Mouse (Mus musculus) bone marrow, adult 2 months (tissue): Measurements from ENCODE around the gene Eed. TPM values are rescaled to one million over a fixed set of nuclear protein-coding genes. Genes with fewer than 3 reads are reported as not detected.

Experiments used
- H3K27ac ChIP-seq: fragments of 200-500 bp; 2 replicates; pipeline ENCODE4 v1.5.1; 2012; ENCODE audit warnings: low read depth, mild to moderate bottlenecking, control low read depth, inconsistent platforms, low read length; ENCODE audit not compliant: control insufficient read depth, poor library complexity, insufficient read depth
- H3K4me1 ChIP-seq: fragments of 200-500 bp; 2 replicates; pipeline ENCODE4 v1.6.1; 2011; ENCODE audit warnings: low read length; ENCODE audit not compliant: control insufficient read depth, insufficient read depth
- H3K4me3 ChIP-seq: fragments of 200-500 bp; replicated peaks from 2 replicates; pipeline ENCODE3; 2011; ENCODE audit warnings: mild to moderate bottlenecking, low read depth, low read length, control low read depth; ENCODE audit not compliant: control insufficient read depth
- CTCF ChIP-seq: fragments of 200-500 bp; IDR thresholded peaks from 2 replicates; pipeline ENCODE4 v1.5.1; 2011; ENCODE audit warnings: low read length, control low read depth; ENCODE audit not compliant: control insufficient read depth, insufficient read depth
- POLR2A ChIP-seq: fragments of 200-500 bp; IDR thresholded peaks from 2 replicates; pipeline ENCODE4 v1.6.1; 2011; ENCODE audit warnings: low read depth, mild to moderate bottlenecking, control low read depth, low read length, borderline replicate concordance; ENCODE audit not compliant: control insufficient read depth
- WGBS: fragments of 180-500 bp; shearing (Covaris S2); methylation state at CpG from one replicate; pipeline ENCODE4 v1.1.7; 2018; 5-methylcytosine and 5-hydroxymethylcytosine counted together
- polyA plus RNA-seq: library from polyadenylated mRNA; stranded (reverse); fragments of >200 nt; gene quantifications from 2 replicates; pipeline ENCODE4 v1.2.4, GENCODE M21; 2011; ENCODE audit warnings: low replicate concordance; ENCODE audit not compliant: missing spikeins, insufficient read depth, insufficient read length

The Eed gene
- polyA plus RNA-seq, 1 experiment: 83.2 TPM

DNA sequence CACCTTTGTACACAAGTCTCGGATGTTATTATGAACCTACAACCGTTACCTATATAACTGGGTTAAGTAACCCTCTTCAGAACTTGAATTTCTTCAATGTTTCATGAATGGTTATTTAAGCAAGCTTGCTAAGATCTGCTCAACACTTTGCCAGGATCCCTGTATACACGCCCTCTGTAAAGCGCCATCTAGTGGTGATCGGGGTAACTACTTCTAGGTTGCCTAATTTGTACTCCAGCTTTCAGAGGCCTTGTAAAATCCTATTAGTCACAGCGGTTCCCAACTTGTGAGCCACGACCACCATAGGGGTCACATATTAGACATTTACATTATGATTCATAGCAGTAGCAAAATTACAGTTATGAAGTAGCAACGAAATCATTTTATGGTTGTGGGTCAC lies 72.8 kb downstream of the Eed start:
- Histone ChIP-seq H3K4me3 (no peak overlapping the region), H3K4me1 (no peaks in the 10 kb centered on the region), H3K27ac (no peak overlapping the region)
- WGBS: 23% methylated on average over 8 of the region's 8 CpGs
- TF ChIP-seq POLR2A (no peak), CTCF (peak; percentile 39)

Other genes with a start within 250 kb of the Eed start
- not detected in 2 replicates for gene Ccdc81, start 77.4 kb downstream of the Eed start, polyA plus RNA-seq
- 7.1 and 32.9 TPM in 2 replicates for gene Hikeshi, start 39.8 kb downstream of the Eed start, polyA plus RNA-seq
- gene Picalm, start 149.2 kb upstream of the Eed start, polyA plus RNA-seq: 185 and 222 TPM in 2 replicates